Mouse (Mus musculus) liver, postnatal 0 days (tissue): ENCODE results near the gene Smc5. TPM values are rescaled to one million over a fixed set of nuclear protein-coding genes. Genes with fewer than 3 reads are reported as not detected.

Source experiments
- ATAC-seq: fragments of 200-750 bp; cut with Nextera tagmentation; 2 replicates; pipeline ENCODE4 v1.8.0; 2017; ENCODE audit warnings: mild to moderate bottlenecking, moderate library complexity
- DNase-seq: peaks from one replicate; pipeline ENCODE4 v3.0.0-alpha.2; 2016
- H3K27ac ChIP-seq: fragments of 300-500 bp; sonication (generic); 2 replicates; pipeline ENCODE4 v1.5.1; 2014; ENCODE audit warnings: antibody characterized with exemption, moderate library complexity, mild to moderate bottlenecking, low read depth
- H3K27me3 ChIP-seq: fragments of 300-500 bp; sonication (generic); 2 replicates; pipeline ENCODE4 v1.6.1; 2014; ENCODE audit warnings: low read length, control low read depth, mixed read lengths; ENCODE audit not compliant: insufficient read depth
- H3K36me3 ChIP-seq: fragments of 300-500 bp; sonication (generic); replicated peaks from 2 replicates; pipeline ENCODE4 v1.6.1; 2014; ENCODE audit warnings: mild to moderate bottlenecking, control low read depth, low read length, moderate library complexity, mixed read lengths; ENCODE audit not compliant: insufficient read depth
- H3K4me1 ChIP-seq: fragments of 300-500 bp; sonication (generic); 2 replicates; pipeline ENCODE4 v1.6.1; 2014; ENCODE audit warnings: antibody characterized with exemption, mild to moderate bottlenecking, control low read depth; ENCODE audit not compliant: insufficient read depth
- H3K4me2 ChIP-seq: fragments of 300-500 bp; sonication (generic); 2 replicates; pipeline ENCODE4 v1.6.1; 2014; ENCODE audit warnings: low read depth, mild to moderate bottlenecking, low read length, moderate library complexity, mixed read lengths
- H3K4me3 ChIP-seq: fragments of 300-500 bp; sonication (generic); 2 replicates; pipeline ENCODE4 v1.5.1; 2014; ENCODE audit warnings: low read depth, low read length
- H3K9ac ChIP-seq: fragments of 300-500 bp; sonication (generic); replicated peaks from 2 replicates; pipeline ENCODE4 v1.6.1; 2014; ENCODE audit warnings: mild to moderate bottlenecking, moderate library complexity
- H3K9me3 ChIP-seq: fragments of 300-500 bp; sonication (generic); 2 replicates; pipeline ENCODE4 v1.6.1; 2016; ENCODE audit warnings: mild to moderate bottlenecking, control low read depth, low read length, mixed read lengths
- CTCF ChIP-seq: sonication (generic); IDR thresholded peaks from 2 replicates; pipeline ENCODE4 v1.5.1; 2016; ENCODE audit warnings: antibody characterized with exemption, low read depth
- EP300 ChIP-seq: IDR thresholded peaks from 2 replicates; pipeline ENCODE4 v1.6.1; 2016; ENCODE audit warnings: antibody characterized with exemption, low read depth, mild to moderate bottlenecking
- WGBS: fragments of 180-500 bp; shearing (Covaris S2); extraction: QIAGEN DNeasy Blood & Tissue Kit; methylation state at CpG from one replicate; pipeline ENCODE4 v1.1.7; 2014; ENCODE audit not compliant: insufficient replicate concordance; 5-methylcytosine and 5-hydroxymethylcytosine counted together
- polyA plus RNA-seq: library from polyadenylated mRNA; unstranded; fragments of >200 nt; fragmentation: Nextera tagmentation; extraction: Ambion mirVana; gene quantifications from 2 replicates; pipeline ENCODE4 v1.2.1, GENCODE M21; 2015

Gene Smc5
- polyA plus RNA-seq, 1 experiment from 2014 or later: 6.8 TPM

DNA sequence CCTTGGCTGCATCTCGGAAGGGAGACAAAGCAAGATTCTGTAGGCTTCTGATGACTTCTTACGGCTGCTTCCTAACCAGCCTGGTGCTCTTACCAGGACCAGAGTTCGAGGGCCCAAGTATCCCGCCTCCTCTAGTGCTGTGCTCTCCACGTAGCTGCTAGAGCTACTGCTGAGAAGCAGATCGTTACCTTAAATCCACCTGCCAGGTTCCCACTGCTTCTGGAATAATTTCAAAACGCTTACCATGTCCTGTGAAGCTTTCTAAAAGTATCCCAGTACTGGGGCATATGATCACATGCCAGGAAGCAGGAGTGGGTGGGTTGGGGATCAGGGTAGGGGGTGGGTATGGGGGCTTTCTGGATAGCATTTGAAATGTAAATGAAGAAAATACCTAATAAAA, 33.0 kb upstream of the Smc5 start:
- H3K9ac ChIP-seq: no peak overlapping the region
- no peak for TF ChIP-seq CTCF
- no peak for ATAC-seq
- H3K4me3 ChIP-seq: no peak overlapping the region
- no peaks in the 10 kb centered on the region for H3K9me3 ChIP-seq
- H3K27ac ChIP-seq: no peak overlapping the region
- no peak for DNase-seq
- H3K4me2 ChIP-seq: no peak overlapping the region
- 76% methylated on average over 7 of the region's 7 CpGs for WGBS
- no peaks in the 10 kb centered on the region for H3K36me3 ChIP-seq
- H3K4me1 ChIP-seq: no peaks in the 10 kb centered on the region
- no peaks in the 10 kb centered on the region for H3K27me3 ChIP-seq

DNA sequence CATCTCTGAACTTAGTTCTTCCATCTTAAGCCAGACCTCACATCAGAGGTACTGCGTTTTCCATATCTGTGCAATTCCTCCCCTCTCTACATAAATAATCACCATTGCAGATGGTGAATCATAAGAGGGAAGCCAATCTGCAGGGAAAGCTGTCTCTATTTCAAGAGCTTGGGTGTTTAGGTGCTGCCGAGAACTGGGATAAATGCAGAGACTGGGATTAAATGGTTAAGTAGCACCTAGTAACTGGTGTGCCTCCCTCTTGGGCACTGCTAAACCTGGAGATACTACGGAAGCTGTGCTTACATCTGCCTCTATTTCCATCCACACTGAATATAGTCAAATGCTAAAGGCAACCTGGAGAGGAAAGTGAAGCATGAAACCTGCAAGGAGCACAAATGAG, 26.3 kb upstream of the Smc5 start:
- DNase-seq (no peak), ATAC-seq (no peak)
- H3K9ac ChIP-seq: no peak overlapping the region
- H3K9me3 ChIP-seq: no peaks in the 10 kb centered on the region
- H3K27me3 ChIP-seq: no peaks in the 10 kb centered on the region
- no peaks in the 10 kb centered on the region for H3K36me3 ChIP-seq
- H3K4me1 ChIP-seq: no peaks in the 10 kb centered on the region
- H3K27ac ChIP-seq: no peak overlapping the region
- TF ChIP-seq EP300: no peak
- TF ChIP-seq CTCF: no peak
- H3K4me2 ChIP-seq: no peak overlapping the region
- 79% methylated on average over 3 of the region's 3 CpGs for WGBS
- no peak overlapping the region for H3K4me3 ChIP-seq

DNA sequence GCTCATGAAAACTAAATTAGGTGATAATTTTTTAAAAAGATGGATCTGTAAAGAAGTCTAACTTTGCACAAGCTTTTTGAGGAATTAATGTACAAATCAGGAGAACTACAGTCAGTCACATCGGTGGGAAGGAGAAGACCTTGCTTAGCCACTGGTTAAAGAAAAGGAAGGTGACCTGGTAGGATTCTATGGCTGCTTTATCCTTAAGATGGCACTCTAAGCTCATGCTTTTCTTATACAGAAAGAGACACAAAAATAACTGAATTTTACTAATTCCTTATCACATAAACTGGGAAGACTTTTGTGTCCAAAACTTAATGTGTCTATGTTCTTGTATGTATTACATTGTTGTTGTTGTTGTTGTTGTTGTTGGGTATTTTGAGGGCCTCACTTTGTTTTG, 25.2 kb upstream of the Smc5 start:
- Histone ChIP-seq H3K9me3 (no peaks in the 10 kb centered on the region), H3K4me1 (no peaks in the 10 kb centered on the region), H3K9ac (no peak overlapping the region), H3K4me2 (no peak overlapping the region), H3K4me3 (no peak overlapping the region), H3K27ac (no peak overlapping the region), H3K27me3 (no peaks in the 10 kb centered on the region), H3K36me3 (no peaks in the 10 kb centered on the region)
- WGBS: 69% methylated on average over 1 of the region's 1 CpGs
- DNase-seq: no peak
- TF ChIP-seq CTCF: no peak
- no peak for TF ChIP-seq EP300
- no peak for ATAC-seq

DNA sequence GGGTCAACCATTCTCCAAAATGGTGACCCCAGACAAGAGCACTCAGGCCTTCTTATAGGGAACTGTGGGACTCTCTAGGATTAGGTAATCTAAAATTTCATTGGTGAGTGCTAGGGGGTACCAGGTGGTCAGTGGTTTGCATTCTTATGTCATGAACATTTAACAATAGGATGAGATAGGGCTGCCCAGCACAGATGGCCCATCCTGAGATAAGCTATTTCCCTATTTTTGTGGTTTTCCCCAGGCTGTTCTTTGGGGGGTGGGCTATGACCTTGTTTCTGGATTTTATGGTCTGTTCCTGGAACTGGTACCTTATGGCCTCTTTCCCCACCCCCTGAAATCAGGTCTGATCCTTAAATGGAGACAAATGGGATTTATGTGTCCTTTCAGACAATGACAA, 23.5 kb upstream of the Smc5 start:
- no peak overlapping the region for H3K4me3 ChIP-seq
- no peaks in the 10 kb centered on the region for H3K36me3 ChIP-seq
- no peak for DNase-seq
- no peaks in the 10 kb centered on the region for H3K4me1 ChIP-seq
- no peak overlapping the region for H3K27ac ChIP-seq
- no peak for ATAC-seq
- no peak for TF ChIP-seq EP300
- H3K27me3 ChIP-seq: no peaks in the 10 kb centered on the region
- no peak overlapping the region for H3K9ac ChIP-seq
- H3K4me2 ChIP-seq: no peak overlapping the region
- H3K9me3 ChIP-seq: no peaks in the 10 kb centered on the region

DNA sequence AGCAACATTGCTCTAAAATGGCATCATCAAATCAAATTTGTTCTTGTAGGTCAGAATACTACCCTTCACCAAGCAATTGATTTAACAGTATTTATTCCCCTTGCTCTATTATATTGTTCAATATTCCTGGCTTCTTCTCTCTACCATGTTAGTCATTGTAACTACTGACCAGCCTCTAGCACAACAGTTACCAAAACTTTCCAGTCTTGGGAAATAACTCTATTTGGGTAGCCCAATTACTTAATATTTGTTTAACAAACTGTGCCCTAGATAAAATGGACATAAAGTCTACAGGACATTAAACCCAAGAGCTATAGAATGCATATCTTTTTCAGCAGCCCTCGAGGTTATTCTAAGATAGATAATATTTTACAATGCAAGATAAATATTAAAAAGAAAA, 15.6 kb upstream of the Smc5 start:
- Histone ChIP-seq H3K4me1 (no peaks in the 10 kb centered on the region), H3K9ac (no peak overlapping the region), H3K4me3 (no peak overlapping the region), H3K4me2 (no peak overlapping the region), H3K36me3 (no peaks in the 10 kb centered on the region), H3K27ac (no peak overlapping the region), H3K9me3 (peaks cover 3% of the 10 kb centered on the region; the same call in 1 of the 2 replicates), H3K27me3 (no peaks in the 10 kb centered on the region)
- no peak for ATAC-seq
- no peak for DNase-seq
- WGBS: 49% methylated on average over 1 of the region's 1 CpGs
- TF ChIP-seq CTCF: no peak
- no peak for TF ChIP-seq EP300

DNA sequence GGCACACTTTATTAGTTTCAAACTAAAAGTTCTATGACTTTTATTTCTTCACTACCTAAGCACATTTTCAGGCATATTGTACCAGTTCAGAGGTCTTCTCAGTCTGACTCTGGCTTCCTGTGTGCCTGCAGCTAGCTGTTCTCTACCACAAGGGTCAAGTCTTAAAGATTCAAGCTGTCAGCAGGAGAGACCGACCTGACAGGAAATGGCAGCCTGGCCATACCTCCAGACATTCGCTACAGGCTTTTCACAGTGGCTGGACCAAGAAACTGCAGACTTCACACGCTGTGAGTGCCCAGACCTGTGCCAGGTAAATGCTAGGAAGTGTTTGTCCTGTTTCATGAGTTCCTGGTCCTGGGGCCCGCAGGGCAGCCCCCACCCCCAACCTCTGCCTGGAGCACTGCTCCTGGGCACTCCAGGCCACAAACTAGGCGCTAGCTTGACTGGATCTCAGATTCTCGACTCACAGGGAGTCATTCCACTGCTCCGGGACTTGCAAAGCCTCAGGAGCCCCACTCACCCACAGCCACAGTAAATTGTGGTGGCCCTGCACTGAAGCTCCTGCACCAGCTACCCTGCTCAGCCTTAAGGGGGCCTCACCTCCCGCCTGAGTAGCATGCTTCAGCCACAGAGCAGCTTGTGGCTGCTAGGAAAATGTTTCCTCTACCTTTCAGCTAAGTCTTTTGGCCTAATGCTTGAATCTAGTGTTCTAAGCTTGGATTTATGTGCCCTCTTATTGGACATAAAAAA, 8.4 kb upstream of the Smc5 start:
- Histone ChIP-seq H3K4me2 (no peak overlapping the region), H3K9me3 (no peaks in the 10 kb centered on the region; the same call in 1 of the 2 replicates), H3K27me3 (no peaks in the 10 kb centered on the region), H3K4me1 (no peaks in the 10 kb centered on the region), H3K27ac (no peak overlapping the region), H3K36me3 (no peaks in the 10 kb centered on the region), H3K9ac (no peak overlapping the region), H3K4me3 (no peak overlapping the region)
- TF ChIP-seq CTCF (no peak), EP300 (no peak)
- ATAC-seq (no peak), DNase-seq (no peak)
- WGBS: 64% methylated on average over 8 of the region's 8 CpGs
